Mouse (Mus musculus) spleen, adult 2 months (tissue): Measurements from ENCODE around the gene Sesn3. TPM values are rescaled to one million over a fixed set of nuclear protein-coding genes. Genes with fewer than 3 reads are reported as not detected.
A peak's percentile ranks its signal among the peaks of the same experiment; 100 is the strongest.

Experiments
- DNase-seq, 2 experiments: peaks; one replicate each; pipeline versions ENCODE4 v3.0.0 to v3.0.0-alpha.2; 2012 to 2021; ENCODE audit warnings: low spot score in 2 of 2, low read depth in 1 of 2
- H3K27ac ChIP-seq: fragments of 200-500 bp; 2 replicates; pipeline ENCODE4 v1.5.1; 2012; ENCODE audit warnings: low read length, inconsistent platforms; ENCODE audit not compliant: insufficient read depth
- H3K27me3 ChIP-seq: fragments of 200-500 bp; 2 replicates; pipeline ENCODE4 v1.6.1; 2012; ENCODE audit warnings: mild to moderate bottlenecking, moderate library complexity, low read length, inconsistent platforms; ENCODE audit not compliant: control insufficient read depth, insufficient read depth
- H3K36me3 ChIP-seq: fragments of 200-500 bp; 2 replicates; pipeline ENCODE4 v1.6.1; 2012; ENCODE audit warnings: mild to moderate bottlenecking, low read length, inconsistent platforms; ENCODE audit not compliant: control insufficient read depth, insufficient read depth
- H3K4me1 ChIP-seq: fragments of 200-500 bp; 2 replicates; pipeline ENCODE4 v1.6.1; 2011; ENCODE audit warnings: inconsistent platforms; ENCODE audit not compliant: control insufficient read depth, insufficient read depth, insufficient read length
- H3K4me3 ChIP-seq: fragments of 200-500 bp; 2 replicates; pipeline ENCODE4 v1.5.1; 2011; ENCODE audit warnings: mild to moderate bottlenecking, inconsistent platforms; ENCODE audit not compliant: insufficient read depth, insufficient read length; ENCODE audit errors: extremely low read depth
- CTCF ChIP-seq: fragments of 200-500 bp; IDR thresholded peaks from 2 replicates; pipeline ENCODE4 v1.5.1; 2011; ENCODE audit warnings: mild to moderate bottlenecking, inconsistent platforms; ENCODE audit not compliant: insufficient read depth, insufficient read length, insufficient replicate concordance; ENCODE audit errors: extremely low read depth
- POLR2A ChIP-seq: fragments of 200-500 bp; IDR thresholded peaks from 2 replicates; pipeline ENCODE4 v1.6.1; 2011; ENCODE audit warnings: low read depth, low read length, inconsistent platforms
- WGBS: fragments of 180-500 bp; shearing (Covaris S2); methylation state at CpG from one replicate; pipeline ENCODE4 v1.1.7; 2018; 5-methylcytosine and 5-hydroxymethylcytosine counted together
- polyA plus RNA-seq: library from polyadenylated mRNA; depleted of rRNA; stranded (reverse); fragments of >200 nt; gene quantifications from 2 replicates; pipeline ENCODE4 v1.2.3, GENCODE M21; 2012

Sesn3 gene
- polyA plus RNA-seq, 1 experiment, result 12.2 TPM

DNA sequence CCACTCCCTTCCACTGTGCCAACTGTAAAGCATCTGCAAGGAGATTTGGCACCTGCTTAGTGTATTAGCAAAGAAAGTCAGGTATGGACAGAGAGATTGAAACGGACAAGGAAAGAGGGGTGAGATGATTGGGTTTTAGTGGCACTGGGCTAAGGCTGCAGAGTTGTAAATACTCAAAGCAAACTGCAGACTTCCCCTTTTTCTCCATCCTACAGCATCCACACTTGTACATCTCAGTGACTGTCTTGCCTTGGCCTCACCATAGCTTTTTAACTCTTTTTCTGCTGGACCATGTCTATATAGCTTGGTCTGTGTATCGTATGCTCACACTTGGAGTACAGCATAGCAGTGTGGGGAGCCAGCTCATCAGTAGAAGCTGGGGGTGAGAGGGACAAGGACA lies 75.9 kb downstream of the Sesn3 start:
- WGBS, result 52% methylated on average over 2 of the region's 2 CpGs
- 0 out of 2 replicates have a peak, but pooled peaks cover 1% of the 10 kb centered on the region for H3K36me3 ChIP-seq
- H3K27me3 ChIP-seq, result no peaks in the 10 kb centered on the region
- no peak for DNase-seq
- H3K27ac ChIP-seq, result no peak overlapping the region
- no peak overlapping the region for H3K4me3 ChIP-seq
- H3K4me1 ChIP-seq, result no peaks in the 10 kb centered on the region
- TF ChIP-seq POLR2A (no peak), CTCF (no peak)

DNA sequence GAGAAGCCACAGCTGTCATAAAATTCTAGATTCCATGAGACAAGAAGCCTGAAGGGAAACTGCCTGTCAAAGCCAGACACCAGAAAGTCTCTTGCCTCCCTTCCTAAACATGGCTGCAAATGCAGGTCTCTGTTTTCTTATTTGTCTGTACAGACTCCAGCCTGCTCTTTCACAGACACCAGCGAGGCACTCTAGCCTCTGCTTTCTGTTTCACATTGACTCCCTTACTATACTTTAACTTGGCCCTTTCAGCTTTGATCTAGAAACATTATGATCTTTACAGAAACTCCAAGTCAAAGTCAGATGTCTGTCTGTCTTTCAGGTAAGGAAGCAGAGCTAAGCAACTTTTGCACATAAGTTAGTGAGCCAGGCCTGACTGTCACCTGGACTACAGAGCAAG lies 77.5 kb downstream of the Sesn3 start:
- H3K4me3 ChIP-seq, result no peak overlapping the region
- 83% methylated on average over 1 of the region's 1 CpGs for WGBS
- H3K4me1 ChIP-seq, result no peaks in the 10 kb centered on the region
- peaks cover 6% of the 10 kb centered on the region; the same call in 1 of the 2 replicates for H3K36me3 ChIP-seq
- H3K27ac ChIP-seq, result no peak overlapping the region
- DNase-seq, result no peak
- H3K27me3 ChIP-seq, result no peaks in the 10 kb centered on the region
- TF ChIP-seq CTCF, result no peak
- TF ChIP-seq POLR2A, result no peak

DNA sequence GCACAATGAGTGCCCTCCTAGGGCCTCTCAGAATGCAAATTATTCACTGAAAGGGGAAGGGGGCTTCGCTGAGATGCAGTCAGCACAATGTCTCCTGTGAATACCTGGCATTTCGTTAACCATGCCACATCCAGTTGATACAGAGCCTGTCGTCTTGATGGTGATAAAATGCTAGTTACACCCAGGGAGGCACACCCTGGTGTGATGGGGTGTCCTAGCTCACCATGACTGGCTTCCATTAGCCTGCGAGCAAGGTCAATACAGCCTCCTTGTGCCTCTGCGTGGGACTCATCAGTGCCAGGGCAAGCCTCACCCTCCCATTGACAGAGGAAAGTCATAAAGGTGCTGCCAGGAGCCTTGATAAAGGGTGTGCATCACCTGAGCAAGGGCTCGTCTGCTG lies 80.0 kb downstream of the Sesn3 start:
- no peak for DNase-seq
- WGBS, result 95% methylated on average over 6 of the region's 6 CpGs
- no peak overlapping the region for H3K27ac ChIP-seq
- H3K4me3 ChIP-seq, result no peak overlapping the region
- H3K4me1 ChIP-seq, result no peaks in the 10 kb centered on the region
- no peaks in the 10 kb centered on the region for H3K27me3 ChIP-seq
- peaks cover 6% of the 10 kb centered on the region; the same call in 1 of the 2 replicates for H3K36me3 ChIP-seq
- TF ChIP-seq POLR2A, result no peak
- TF ChIP-seq CTCF, result no peak

- Histone ChIP-seq H3K27me3 (no peaks in the 10 kb centered on the region), H3K36me3 (peaks cover 6% of the 10 kb centered on the region; the same call in 1 of the 2 replicates), H3K4me3 (no peak overlapping the region), H3K4me1 (no peaks in the 10 kb centered on the region), H3K27ac (no peak overlapping the region)
- WGBS, result 94% methylated on average over 4 of the region's 4 CpGs
- DNase-seq, result no peak
- TF ChIP-seq CTCF (no peak), POLR2A (no peak)
Measured at GRCm38 (mm10) chr9:14357033-14357432, 82.2 kb downstream of the Sesn3 start.

DNA sequence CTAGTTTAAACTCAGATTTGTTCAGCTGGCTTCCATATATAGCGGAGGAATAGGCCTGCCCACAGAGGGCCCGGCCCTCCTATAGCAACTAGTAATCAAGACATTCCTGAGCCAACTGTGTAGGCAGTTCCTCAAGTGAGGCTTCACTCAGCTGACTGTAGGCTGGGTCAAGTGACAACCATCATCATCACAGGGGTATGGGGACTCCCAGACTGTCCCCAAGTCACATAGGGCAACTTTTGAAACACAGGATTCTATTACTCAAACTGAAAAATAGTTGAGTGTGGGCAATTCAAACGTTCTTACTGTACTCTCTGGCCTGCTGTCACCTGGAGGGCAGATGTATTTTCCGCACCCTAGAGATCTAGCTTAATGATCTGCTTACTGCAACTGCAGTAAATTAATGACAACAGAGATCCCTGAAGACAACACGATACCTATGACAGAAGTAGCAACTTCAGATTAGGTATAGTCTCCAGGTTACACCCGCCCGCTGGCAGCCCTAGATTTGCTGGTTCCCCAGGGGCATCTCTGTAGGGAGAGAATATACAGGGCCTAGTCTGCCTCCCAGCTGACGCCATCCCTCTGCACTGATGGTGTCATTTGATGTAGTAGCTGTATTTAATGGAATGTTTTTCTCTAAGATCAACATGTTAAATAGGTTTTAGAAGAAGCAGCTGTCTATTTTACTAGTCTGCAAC lies 87.4 kb downstream of the Sesn3 start:
- Histone ChIP-seq H3K36me3 (no peaks in the 10 kb centered on the region), H3K4me1 (peaks cover 15% of the 10 kb centered on the region; the same call in 1 of the 2 replicates), H3K27ac (no peak overlapping the region), H3K4me3 (no peak overlapping the region), H3K27me3 (no peaks in the 10 kb centered on the region)
- TF ChIP-seq POLR2A (no peak), CTCF (no peak)
- 92% methylated on average over 8 of the region's 8 CpGs for WGBS
- DNase-seq, result no peak

DNA sequence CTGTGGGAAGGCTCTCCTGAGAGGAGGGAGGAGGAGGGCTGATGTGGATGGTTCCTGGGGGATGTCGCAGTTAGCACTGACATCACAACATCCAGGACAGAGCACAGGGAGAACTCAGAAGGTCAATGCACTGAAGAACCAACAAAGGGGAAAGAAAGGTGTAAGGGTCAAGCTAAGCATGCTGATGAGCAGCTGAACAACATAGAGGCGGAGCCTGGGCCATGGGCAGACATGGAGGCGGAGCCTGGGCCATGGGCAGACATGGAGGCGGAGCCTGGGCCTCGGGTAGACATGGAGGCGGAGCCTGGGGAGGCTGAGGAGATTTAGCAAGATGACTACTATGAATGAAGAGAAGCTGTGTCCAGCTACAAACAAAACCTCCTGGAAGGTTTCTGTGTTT lies 88.7 kb downstream of the Sesn3 start:
- H3K36me3 ChIP-seq, result no peaks in the 10 kb centered on the region
- no peak for TF ChIP-seq CTCF
- no peak for TF ChIP-seq POLR2A
- peaks cover 18% of the 10 kb centered on the region for H3K4me1 ChIP-seq
- DNase-seq, result peak in 1 of 2 experiments; percentile 20
- H3K27me3 ChIP-seq, result no peaks in the 10 kb centered on the region
- no peak overlapping the region for H3K4me3 ChIP-seq
- no peak overlapping the region for H3K27ac ChIP-seq
- WGBS, result 77% methylated on average over 6 of the region's 6 CpGs

- no peak for DNase-seq
- no peaks in the 10 kb centered on the region for H3K36me3 ChIP-seq
- no peaks in the 10 kb centered on the region for H3K27me3 ChIP-seq
- no peak overlapping the region for H3K4me3 ChIP-seq
- H3K4me1 ChIP-seq, result peaks cover 18% of the 10 kb centered on the region
- 68% methylated on average over 9 of the region's 9 CpGs for WGBS
- TF ChIP-seq POLR2A, result no peak
- no peak for TF ChIP-seq CTCF
- H3K27ac ChIP-seq, result no peak overlapping the region
Measured at GRCm38 (mm10) chr9:14364719-14365118, 89.9 kb downstream of the Sesn3 start.
